Mouse (Mus musculus) liver, embryonic 16.5 days (tissue): ENCODE data around the gene Scrn3. TPM values are rescaled to one million over a fixed set of nuclear protein-coding genes. Genes with fewer than 3 reads are reported as not detected.

Experiments used
- ATAC-seq: fragments of 200-750 bp; cut with Nextera tagmentation; 2 replicates; pipeline ENCODE4 v1.8.0; 2017; ENCODE audit warnings: low read depth, mild to moderate bottlenecking, moderate number of reproducible peaks, moderate library complexity
- H3K27ac ChIP-seq: fragments of 300-500 bp; sonication (generic); 2 replicates; pipeline ENCODE4 v1.5.1; 2014; ENCODE audit warnings: mild to moderate bottlenecking, low read length
- H3K27me3 ChIP-seq: fragments of 300-500 bp; sonication (generic); 2 replicates; pipeline ENCODE4 v1.6.1; 2014; ENCODE audit warnings: low read depth, low read length, mixed read lengths; ENCODE audit not compliant: control insufficient read depth, insufficient read depth
- H3K36me3 ChIP-seq: fragments of 300-500 bp; sonication (generic); 2 replicates; pipeline ENCODE4 v1.6.1; 2014; ENCODE audit warnings: mild to moderate bottlenecking; ENCODE audit not compliant: control insufficient read depth, insufficient read depth
- H3K4me1 ChIP-seq: fragments of 300-500 bp; sonication (generic); 2 replicates; pipeline ENCODE4 v1.6.1; 2014; ENCODE audit warnings: low read depth, low read length, mixed read lengths; ENCODE audit not compliant: control insufficient read depth
- H3K4me2 ChIP-seq: fragments of 300-500 bp; sonication (generic); 2 replicates; pipeline ENCODE4 v1.6.1; 2014; ENCODE audit warnings: low read depth, low read length, mixed read lengths
- H3K4me3 ChIP-seq: fragments of 300-500 bp; sonication (generic); 2 replicates; pipeline ENCODE4 v1.5.1; 2014; ENCODE audit warnings: low read depth, mild to moderate bottlenecking, low read length
- H3K9ac ChIP-seq: fragments of 300-500 bp; sonication (generic); 2 replicates; pipeline ENCODE4 v1.6.1; 2014; ENCODE audit warnings: low read depth, low read length
- H3K9me3 ChIP-seq: fragments of 300-500 bp; sonication (generic); replicated peaks from 2 replicates; pipeline ENCODE4 v1.6.1; 2016; ENCODE audit warnings: low read length; ENCODE audit not compliant: control insufficient read depth
- WGBS: fragments of 180-500 bp; shearing (Covaris S2); extraction: QIAGEN DNeasy Blood & Tissue Kit; methylation state at CpG from one replicate; pipeline ENCODE4 v1.1.7; 2014; ENCODE audit not compliant: insufficient replicate concordance; 5-methylcytosine and 5-hydroxymethylcytosine counted together
- polyA plus RNA-seq: library from polyadenylated mRNA; unstranded; fragments of >200 nt; fragmentation: Nextera tagmentation; extraction: Ambion mirVana; gene quantifications from 2 replicates; pipeline ENCODE4 v1.2.1, GENCODE M21; 2015

Scrn3 gene
- polyA plus RNA-seq, 1 experiment from 2014 or later, result 30.1 TPM

DNA sequence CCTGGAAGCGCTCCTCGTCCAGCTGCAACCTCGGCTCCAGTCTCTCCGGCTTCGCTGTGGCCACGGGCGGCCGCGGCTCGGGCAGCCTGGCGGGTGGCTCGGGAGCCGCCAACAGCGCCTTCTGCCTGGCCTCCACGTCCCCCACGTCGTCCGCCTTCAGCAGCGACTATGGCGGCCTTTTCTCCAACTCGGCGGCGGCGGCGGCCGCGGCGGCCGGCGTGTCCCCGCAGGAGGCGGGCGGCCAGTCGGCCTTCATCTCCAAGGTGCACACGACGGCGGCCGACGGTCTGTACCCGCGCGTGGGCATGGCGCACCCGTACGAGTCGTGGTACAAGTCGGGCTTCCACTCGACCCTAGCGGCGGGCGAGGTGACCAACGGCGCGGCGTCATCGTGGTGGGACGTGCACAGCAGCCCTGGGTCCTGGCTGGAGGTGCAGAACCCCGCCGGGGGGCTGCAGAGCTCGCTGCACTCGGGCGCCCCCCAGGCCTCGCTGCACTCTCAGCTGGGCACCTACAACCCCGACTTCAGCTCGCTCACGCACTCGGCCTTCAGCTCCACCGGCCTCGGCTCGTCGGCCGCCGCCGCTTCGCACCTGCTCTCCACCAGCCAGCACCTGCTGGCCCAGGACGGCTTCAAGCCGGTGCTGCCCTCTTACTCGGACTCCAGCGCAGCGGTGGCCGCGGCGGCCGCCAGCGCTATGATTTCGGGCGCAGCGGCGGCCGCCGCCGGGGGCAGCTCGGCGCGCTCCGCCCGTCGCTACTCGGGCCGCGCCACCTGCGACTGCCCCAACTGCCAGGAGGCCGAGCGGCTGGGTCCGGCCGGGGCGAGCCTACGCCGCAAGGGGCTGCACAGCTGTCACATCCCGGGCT, 38.9 kb upstream of the Scrn3 start:
- no peak overlapping the region for H3K9ac ChIP-seq
- ATAC-seq, result peak; percentile 17; the same call in 1 of the 2 replicates

DNA sequence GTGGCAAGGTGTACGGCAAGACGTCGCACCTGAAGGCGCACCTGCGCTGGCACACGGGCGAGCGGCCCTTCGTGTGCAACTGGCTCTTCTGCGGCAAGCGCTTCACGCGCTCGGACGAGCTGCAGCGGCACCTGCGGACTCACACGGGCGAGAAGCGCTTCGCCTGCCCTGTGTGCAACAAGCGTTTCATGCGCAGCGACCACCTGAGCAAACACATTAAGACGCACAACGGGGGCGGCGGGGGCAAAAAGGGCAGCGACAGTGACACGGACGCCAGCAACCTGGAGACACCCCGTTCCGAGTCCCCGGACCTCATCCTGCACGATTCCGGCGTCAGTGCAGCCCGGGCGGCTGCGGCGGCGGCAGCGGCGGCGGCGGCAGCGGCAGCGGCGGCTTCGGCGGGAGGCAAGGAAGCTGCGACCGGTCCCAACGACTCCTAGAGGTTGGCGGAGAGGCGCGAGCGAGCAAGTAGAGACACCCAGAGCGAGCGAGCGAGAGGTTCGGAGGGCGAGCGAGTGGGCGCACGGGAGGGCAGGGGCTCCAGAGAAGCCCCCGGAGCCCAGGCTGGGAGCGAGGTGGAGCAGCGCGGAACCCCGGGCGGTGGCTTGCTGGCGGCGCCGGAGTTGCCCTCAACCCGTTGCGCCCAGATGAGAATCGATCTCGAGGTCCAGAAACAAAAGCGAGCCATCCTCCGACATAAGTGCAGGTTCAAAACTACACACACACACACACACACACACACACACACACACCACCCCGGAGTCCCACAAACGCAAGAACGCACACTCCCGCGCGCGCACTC, 38.1 kb upstream of the Scrn3 start:
- no peak overlapping the region for H3K27ac ChIP-seq
- peak overlapping the region; percentile 48 for H3K4me3 ChIP-seq
- H3K9ac ChIP-seq, result no peak overlapping the region
- peaks cover 93% of the 10 kb centered on the region for H3K27me3 ChIP-seq
- H3K4me1 ChIP-seq, result peaks cover 39% of the 10 kb centered on the region
- H3K36me3 ChIP-seq, result no peaks in the 10 kb centered on the region
- peak overlapping the region; percentile 64 for H3K4me2 ChIP-seq
- no peak for ATAC-seq
- no peaks in the 10 kb centered on the region for H3K9me3 ChIP-seq
- under 1% methylated on average over 87 of the region's 88 CpGs for WGBS

More for the DNA sequence above, 38.9 kb upstream of the Scrn3 start:
- Histone ChIP-seq H3K27me3 (peaks cover 93% of the 10 kb centered on the region), H3K4me3 (peak overlapping the region; percentile 48), H3K9me3 (no peaks in the 10 kb centered on the region), H3K27ac (no peak overlapping the region), H3K4me2 (peak overlapping the region; percentile 64), H3K36me3 (no peaks in the 10 kb centered on the region), H3K4me1 (peaks cover 32% of the 10 kb centered on the region)
- under 1% methylated on average over 108 of the region's 110 CpGs for WGBS

DNA sequence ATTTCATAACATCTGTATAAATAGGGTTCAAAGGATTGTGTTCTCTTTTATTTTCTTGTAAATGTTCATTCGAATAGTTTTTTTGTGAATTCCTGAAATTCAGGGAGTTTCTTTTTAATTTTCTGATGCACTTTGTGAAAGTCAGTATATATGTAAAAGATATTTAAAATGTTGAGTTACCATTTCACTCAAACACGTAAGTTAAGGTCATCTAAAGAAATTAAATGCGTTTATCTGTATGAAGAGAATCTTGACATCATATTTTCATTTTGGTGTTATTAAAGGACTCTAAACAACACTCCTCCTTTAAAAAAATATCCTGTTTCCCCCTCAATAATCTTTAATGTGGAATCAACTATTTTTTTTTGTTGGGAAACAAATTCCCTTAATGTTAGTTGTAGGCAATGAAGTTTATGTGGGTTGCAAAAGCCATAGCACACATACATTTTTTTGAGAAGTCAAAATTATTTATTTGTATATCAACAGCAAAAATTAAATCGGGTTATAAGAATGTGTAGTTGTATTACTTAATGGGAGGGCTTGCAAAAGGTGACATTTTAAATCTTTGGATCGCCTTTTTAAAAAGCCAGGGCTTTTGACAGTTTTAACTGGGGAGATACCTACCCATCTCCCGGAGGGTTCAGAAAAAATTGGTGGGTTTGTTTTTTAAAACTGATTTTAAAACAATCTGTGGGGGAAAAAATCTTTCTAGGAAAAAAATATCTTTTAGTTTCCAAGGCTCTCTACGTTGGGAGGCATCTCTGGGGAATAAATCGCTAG, 37.0 kb upstream of the Scrn3 start:
- Histone ChIP-seq H3K27me3 (peaks cover 92% of the 10 kb centered on the region), H3K4me3 (no peak overlapping the region), H3K27ac (no peak overlapping the region), H3K9ac (no peak overlapping the region), H3K4me2 (no peak overlapping the region), H3K9me3 (no peaks in the 10 kb centered on the region), H3K36me3 (no peaks in the 10 kb centered on the region), H3K4me1 (peaks cover 42% of the 10 kb centered on the region)
- no peak for ATAC-seq
- WGBS, result 11% methylated on average over 8 of the region's 8 CpGs

DNA sequence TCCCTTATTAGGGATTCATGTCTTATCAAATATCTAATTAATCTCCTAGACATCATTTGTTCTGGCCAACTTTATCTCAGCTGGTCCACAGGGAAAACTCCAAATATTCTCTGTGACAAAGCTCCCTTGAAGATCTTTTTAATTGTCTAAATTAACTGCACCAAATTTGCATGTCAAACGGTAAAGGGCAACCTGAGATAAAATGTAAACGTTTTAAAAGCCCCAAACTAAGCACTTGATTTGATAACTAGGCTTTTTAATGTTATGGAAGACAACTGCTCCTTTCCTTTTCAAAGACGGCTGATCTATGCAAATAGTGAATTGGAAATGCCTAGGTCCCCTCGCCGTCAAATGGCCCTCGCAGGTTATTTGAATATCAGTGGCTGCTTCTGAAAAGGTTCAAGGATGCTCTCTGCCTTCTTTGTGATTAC, 36.2 kb upstream of the Scrn3 start:
- H3K36me3 ChIP-seq, result no peaks in the 10 kb centered on the region
- H3K9ac ChIP-seq, result no peak overlapping the region
- no peak overlapping the region for H3K4me3 ChIP-seq
- peaks cover 45% of the 10 kb centered on the region for H3K4me1 ChIP-seq
- H3K27me3 ChIP-seq, result peaks cover 92% of the 10 kb centered on the region
- under 1% methylated on average over 6 of the region's 6 CpGs for WGBS
- no peak overlapping the region for H3K4me2 ChIP-seq
- H3K27ac ChIP-seq, result no peak overlapping the region
- H3K9me3 ChIP-seq, result no peaks in the 10 kb centered on the region
- no peak for ATAC-seq

DNA sequence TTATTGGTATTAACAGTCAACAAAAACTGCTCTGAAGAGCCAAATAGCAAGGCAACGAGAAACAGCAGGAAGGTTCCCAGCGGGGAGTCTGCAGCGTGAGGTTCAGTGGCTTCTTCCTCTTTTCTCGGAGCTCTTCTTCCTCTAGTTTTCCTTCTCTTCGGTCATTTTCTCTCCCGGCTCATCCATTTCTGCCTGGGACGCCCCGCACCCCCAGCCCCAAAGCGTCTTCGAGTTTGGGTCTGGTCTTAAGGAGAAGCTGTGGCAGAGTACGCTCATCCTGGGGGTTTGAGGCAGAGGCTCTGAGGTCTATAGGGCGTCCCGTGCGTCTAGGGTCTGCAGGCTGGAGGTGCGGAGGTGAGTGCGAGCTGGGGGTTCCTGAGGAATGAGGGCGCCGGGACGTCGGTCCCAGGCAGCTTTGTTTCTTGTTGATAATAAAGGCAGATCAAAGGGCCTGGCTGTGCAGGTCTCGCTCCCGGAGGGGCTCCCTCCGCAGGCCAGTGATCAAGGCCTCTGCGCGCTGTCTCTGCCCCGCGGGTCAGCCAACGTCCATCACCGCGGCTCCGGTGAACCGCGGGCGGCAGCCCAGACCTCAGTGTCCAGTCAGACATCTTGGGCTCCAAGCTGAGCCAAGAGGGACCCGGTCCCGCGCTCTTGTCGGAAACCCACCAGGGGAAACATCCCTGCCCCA, 35.2 kb upstream of the Scrn3 start:
- Histone ChIP-seq H3K36me3 (no peaks in the 10 kb centered on the region), H3K27ac (no peak overlapping the region), H3K4me2 (no peak overlapping the region), H3K9me3 (no peaks in the 10 kb centered on the region), H3K27me3 (peaks cover 92% of the 10 kb centered on the region), H3K4me1 (peaks cover 41% of the 10 kb centered on the region), H3K4me3 (no peak overlapping the region), H3K9ac (no peak overlapping the region)
- no peak for ATAC-seq
- WGBS, result 2% methylated on average over 38 of the region's 38 CpGs

DNA sequence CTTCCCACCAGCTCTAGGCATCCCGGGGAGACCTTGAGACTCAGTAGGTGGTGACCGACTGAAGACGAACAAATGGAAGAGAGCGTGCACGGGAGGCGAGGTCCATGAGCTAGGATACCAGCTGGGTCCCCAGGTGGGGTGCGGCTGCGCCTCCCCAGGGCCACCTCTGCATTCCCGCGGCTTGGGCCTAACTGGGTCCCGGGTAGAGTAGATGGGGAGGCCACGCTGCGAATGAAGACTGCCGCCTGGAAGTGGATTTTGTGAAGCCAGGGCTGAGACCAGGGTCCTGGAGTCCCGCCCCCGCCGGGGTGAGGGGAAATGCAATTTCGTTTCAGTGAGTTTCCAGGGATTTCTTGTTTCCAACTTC, 34.7 kb upstream of the Scrn3 start:
- WGBS, result 3% methylated on average over 18 of the region's 18 CpGs

DNA sequence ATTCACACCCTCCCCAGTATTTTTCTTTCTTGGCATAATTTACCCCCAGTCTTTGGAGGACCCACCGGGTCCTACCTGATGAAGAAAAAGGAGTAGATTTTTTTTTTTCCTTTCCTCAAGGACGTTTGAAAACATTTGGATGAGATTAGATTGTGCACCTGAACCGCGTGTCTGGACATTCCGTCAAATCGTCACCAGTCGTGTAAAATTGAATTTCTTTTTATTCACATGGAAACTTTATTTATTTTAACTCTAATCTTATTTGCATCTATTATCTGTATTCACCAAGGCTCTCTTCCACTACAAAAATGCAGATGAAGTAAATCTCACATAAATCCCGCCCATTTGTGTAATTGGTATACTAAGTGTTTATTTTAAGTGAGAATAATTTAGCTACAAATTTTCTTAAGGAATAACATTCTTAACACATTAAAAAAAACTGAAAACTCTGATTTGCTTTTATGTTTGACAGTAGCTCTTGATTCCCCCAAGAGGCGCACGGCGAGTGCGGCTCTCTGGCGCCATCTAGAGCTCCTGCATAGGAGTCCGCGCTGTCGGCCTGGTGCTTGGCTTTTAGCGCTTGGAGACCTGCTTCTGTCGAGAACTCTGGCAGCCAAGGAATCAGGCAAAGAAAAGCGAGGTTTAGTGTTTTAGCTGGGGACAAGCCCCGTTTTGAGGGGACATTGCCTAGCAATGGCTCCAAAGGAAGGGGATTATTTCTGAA, 34.1 kb upstream of the Scrn3 start:
- 2% methylated on average over 20 of the region's 20 CpGs for WGBS
- H3K4me3 ChIP-seq, result peak overlapping the region; percentile 24; the same call in 1 of the 2 replicates
- H3K4me2 ChIP-seq, result peak overlapping the region; percentile 32; the same call in 1 of the 2 replicates
- H3K27me3 ChIP-seq, result peaks cover 82% of the 10 kb centered on the region
- H3K9me3 ChIP-seq, result no peaks in the 10 kb centered on the region
- ATAC-seq, result no peak
- H3K27ac ChIP-seq, result no peak overlapping the region
- H3K36me3 ChIP-seq, result no peaks in the 10 kb centered on the region
- H3K4me1 ChIP-seq, result peaks cover 34% of the 10 kb centered on the region
- H3K9ac ChIP-seq, result no peak overlapping the region

More for the DNA sequence above, 34.7 kb upstream of the Scrn3 start:
- Histone ChIP-seq H3K4me2 (no peak overlapping the region), H3K36me3 (no peaks in the 10 kb centered on the region), H3K27ac (no peak overlapping the region), H3K4me3 (no peak overlapping the region), H3K27me3 (peaks cover 88% of the 10 kb centered on the region), H3K9me3 (no peaks in the 10 kb centered on the region), H3K4me1 (peaks cover 39% of the 10 kb centered on the region), H3K9ac (no peak overlapping the region)
- ATAC-seq, result no peak

DNA sequence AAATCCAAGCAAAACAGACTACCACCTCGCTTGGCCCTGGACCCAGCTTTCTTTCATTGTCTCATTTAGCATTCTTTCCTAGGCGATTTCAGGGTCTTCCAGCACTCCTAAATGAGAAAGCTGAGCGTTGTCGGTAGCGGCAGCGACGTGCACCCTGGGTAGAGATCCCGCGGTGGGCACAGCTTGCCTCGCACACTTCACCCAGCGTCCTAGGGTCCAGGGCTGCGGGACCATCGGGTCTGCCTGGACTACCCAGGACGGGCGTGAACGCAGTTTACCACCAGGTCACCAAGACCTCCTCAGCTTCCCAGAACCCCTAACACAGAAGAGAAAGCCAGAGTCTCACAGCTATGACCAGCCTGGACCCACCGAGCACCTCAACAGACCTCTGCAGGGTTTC, 33.5 kb upstream of the Scrn3 start:
- Histone ChIP-seq H3K4me3 (peak overlapping the region; percentile 24; the same call in 1 of the 2 replicates), H3K27ac (no peak overlapping the region), H3K4me1 (peaks cover 28% of the 10 kb centered on the region), H3K4me2 (peak overlapping the region; percentile 32), H3K27me3 (peaks cover 76% of the 10 kb centered on the region), H3K36me3 (no peaks in the 10 kb centered on the region), H3K9ac (no peak overlapping the region), H3K9me3 (no peaks in the 10 kb centered on the region)
- 2% methylated on average over 17 of the region's 17 CpGs for WGBS
- 0 out of 2 replicates have a peak, but pooled peaks have one; percentile 5 for ATAC-seq
